In genomic region chr10:5161394-5161872, GRCm38 (mm10) we compare ENCODE assay signal across 7 mouse cellular contexts.
A peak's percentile ranks its signal among the peaks of the same experiment; 100 is the strongest.
DNase-seq lines count a peak whose midpoint lies in the region; ATAC-seq and TF ChIP-seq lines count a peak whose summit lies in the region.

No protein-coding gene starts in this region.

- H3K4me1 ChIP-seq in forebrain, embryonic 10.5 days: no peaks in the 10 kb centered on the region
- no peaks in the 10 kb centered on the region for H3K4me1 ChIP-seq in lung, postnatal 0 days (ENCODE audit: insufficient read depth, low read depth, low read length)

- no peak overlapping the region for H3K4me3 ChIP-seq in forebrain, embryonic 10.5 days
- H3K4me3 ChIP-seq in lung, postnatal 0 days (ENCODE audit: low read depth, low read length): no peak overlapping the region

- no peaks in the 10 kb centered on the region for H3K36me3 ChIP-seq in forebrain, embryonic 10.5 days (replicated peaks)
- H3K36me3 ChIP-seq in lung, postnatal 0 days (ENCODE audit: insufficient read depth, low read length): no peaks in the 10 kb centered on the region

- peak; percentile 37 to 59 for DNase-seq in right cerebral cortex, adult 2 months (ENCODE audit: low spot score in 2 of 2)
- no peak for DNase-seq in right cerebral cortex, adult 18-20 months
- DNase-seq in adipocyte (ENCODE audit: low spot score): peak; percentile 80
- peak; percentile 34 for DNase-seq in forebrain, embryonic 10.5 days (ENCODE audit: extremely low spot score, low spot score)
- DNase-seq in kidney, adult 18-20 months: peak; percentile 67
- DNase-seq in lung, postnatal 0 days (ENCODE audit: low spot score): peak; percentile 69
- peak; percentile 76 for DNase-seq in retina, postnatal 1 day

- peak; percentile 69 for TF ChIP-seq CTCF in lung, postnatal 0 days (IDR thresholded peaks at IDR 0.05)

- no peaks in the 10 kb centered on the region for H3K27me3 ChIP-seq in forebrain, embryonic 10.5 days (ENCODE audit: poor library complexity, severe bottlenecking)
- no peaks in the 10 kb centered on the region for H3K27me3 ChIP-seq in lung, postnatal 0 days (replicated peaks; ENCODE audit: insufficient read depth, low read length)

- no peak overlapping the region for H3K4me2 ChIP-seq in lung, postnatal 0 days (replicated peaks; ENCODE audit: low read depth, low read length)

- no peak overlapping the region for H3K9ac ChIP-seq in lung, postnatal 0 days (replicated peaks; ENCODE audit: low read depth)

- H3K9me3 ChIP-seq in forebrain, embryonic 10.5 days: no peaks in the 10 kb centered on the region
- H3K9me3 ChIP-seq in lung, postnatal 0 days (ENCODE audit: low read length): no peaks in the 10 kb centered on the region

- TF ChIP-seq EP300 in lung, postnatal 0 days (IDR thresholded peaks at IDR 0.05): no peak

- no peak overlapping the region for H3K27ac ChIP-seq in forebrain, embryonic 10.5 days
- H3K27ac ChIP-seq in lung, postnatal 0 days (ENCODE audit: low read length): no peak overlapping the region

- 56% methylated on average over 12 of the region's 12 CpGs for WGBS in forebrain, embryonic 10.5 days
- WGBS in lung, postnatal 0 days: 40% methylated on average over 12 of the region's 12 CpGs

- peak; percentile 33; the same call in 1 of the 2 replicates for ATAC-seq in lung, postnatal 0 days
